ENCODE assay signal across 20 mouse cellular contexts in genomic region chr3:58247989-58248388, GRCm38 (mm10).
DNase-seq lines count a peak whose midpoint lies in the region; ATAC-seq and TF ChIP-seq lines count a peak whose summit lies in the region.
"Had no signal": no experiment of that assay in that cellular context is flagged by ENCODE, and none has a peak within 500 bp of the region (broad histone marks: within the 10 kb centered on the region; RNA-seq: fewer than 3 reads in every experiment).

No protein-coding gene starts in this region.

- H3K9me3 ChIP-seq in lung, postnatal 0 days (ENCODE audit: low read length): no peaks in the 10 kb centered on the region
- H3K9me3 ChIP-seq in hindbrain, postnatal 0 days (ENCODE audit: low read length): no peaks in the 10 kb centered on the region
- H3K9me3 ChIP-seq: G1E had no signal

- POLR2A ChIA-PET in Patski (lab: Charles Lee): no interaction called here

- H3K4me1 ChIP-seq in lung, postnatal 0 days (ENCODE audit: insufficient read depth, low read depth, low read length): no peaks in the 10 kb centered on the region
- no peaks in the 10 kb centered on the region for H3K4me1 ChIP-seq in hindbrain, postnatal 0 days (ENCODE audit: insufficient read depth, low read length)

- no peak for TF ChIP-seq EP300 in lung, postnatal 0 days (IDR thresholded peaks at IDR 0.05)

- TF ChIP-seq CTCF in Patski (IDR thresholded peaks at IDR 0.05): no peak
- no peak for TF ChIP-seq CTCF in lung, postnatal 0 days (IDR thresholded peaks at IDR 0.05)
- no peak for TF ChIP-seq CTCF in hindbrain, postnatal 0 days (IDR thresholded peaks at IDR 0.05; ENCODE audit: low read depth)

- no peak overlapping the region for H3K27ac ChIP-seq in lung, postnatal 0 days (ENCODE audit: low read length)
- H3K27ac ChIP-seq in hindbrain, postnatal 0 days: no peak overlapping the region

- H3K27me3 ChIP-seq in Patski: no peaks in the 10 kb centered on the region
- no peaks in the 10 kb centered on the region for H3K27me3 ChIP-seq in lung, postnatal 0 days (replicated peaks; ENCODE audit: insufficient read depth, low read length)
- no peaks in the 10 kb centered on the region for H3K27me3 ChIP-seq in hindbrain, postnatal 0 days (ENCODE audit: insufficient read depth, low read length)
- H3K27me3 ChIP-seq: CH12.LX had no signal

- no peak overlapping the region for H3K9ac ChIP-seq in lung, postnatal 0 days (replicated peaks; ENCODE audit: low read depth)
- no peak overlapping the region for H3K9ac ChIP-seq in hindbrain, postnatal 0 days (replicated peaks; ENCODE audit: low read length)

- 84% methylated on average over 2 of the region's 2 CpGs for WGBS in lung, postnatal 0 days
- 79% methylated on average over 2 of the region's 2 CpGs for WGBS in hindbrain, postnatal 0 days

- no peak overlapping the region for H3K4me2 ChIP-seq in lung, postnatal 0 days (replicated peaks; ENCODE audit: low read depth, low read length)
- H3K4me2 ChIP-seq in hindbrain, postnatal 0 days (ENCODE audit: low read depth, low read length): no peak overlapping the region

- peak; percentile 76 for ATAC-seq in Patski
- no peak for ATAC-seq in lung, postnatal 0 days
- ATAC-seq in hindbrain, postnatal 0 days: no peak
- ATAC-seq: activated CD4-positive, CD25-positive, alpha-beta regulatory T cell, adult 4 months; CD4-positive, CD25-positive, alpha-beta regulatory T cell, adult 4 months had no signal

- in situ Hi-C loops in Patski (cut with MboI; ENCODE audit: low pct_unique_long_range_greater_than_20kb): no loop called here

- no peaks in the 10 kb centered on the region for H3K36me3 ChIP-seq in lung, postnatal 0 days (ENCODE audit: insufficient read depth, low read length)
- no peaks in the 10 kb centered on the region for H3K36me3 ChIP-seq in hindbrain, postnatal 0 days (ENCODE audit: insufficient read depth, low read length)
- H3K36me3 ChIP-seq: G1E had no signal

- no peak overlapping the region for H3K4me3 ChIP-seq in lung, postnatal 0 days (ENCODE audit: low read depth, low read length)
- no peak overlapping the region for H3K4me3 ChIP-seq in hindbrain, postnatal 0 days (ENCODE audit: low read length)

- DNase-seq in Muller cell, postnatal 12 days (ENCODE audit: inconsistent ontology term): peak; percentile 43
- DNase-seq in Patski (ENCODE audit: low read depth, low spot score): peak; percentile 51
- no peak for DNase-seq in lung, postnatal 0 days (ENCODE audit: low spot score)
- no peak for DNase-seq in hindbrain, postnatal 0 days (ENCODE audit: low spot score)
- DNase-seq: adrenal gland, adult 2 months; adrenal gland, adult 8-10 months; adrenal gland, postnatal 10 days; adrenal gland, postnatal 14 days; adrenal gland, postnatal 25 days; adrenal gland, postnatal 36 days; B cell, adult 2 months; cerebellum, adult 11 months; cerebellum, adult 11-12 months; cerebellum, adult 18-20 months; cerebellum, adult 2 months; cerebellum, adult 8-10 months had no signal

- CTCF ChIA-PET in Patski (lab: Charles Lee): interaction anchor here (1.3 to 1.4 kb wide), 2 partner anchors 11 to 90 kb away, joined by 3 read pairs; no protein-coding TSS in a partner anchor

Comparison
In these comparisons a context has a peak if more than half of its experiments do, and no peak if none do; other contexts are left out.
1. DNase-seq: peak in Muller cell, postnatal 12 days (single experiment) and Patski (single experiment); none in lung, postnatal 0 days (single experiment) and hindbrain, postnatal 0 days (single experiment).